In the genomic region with DNA sequence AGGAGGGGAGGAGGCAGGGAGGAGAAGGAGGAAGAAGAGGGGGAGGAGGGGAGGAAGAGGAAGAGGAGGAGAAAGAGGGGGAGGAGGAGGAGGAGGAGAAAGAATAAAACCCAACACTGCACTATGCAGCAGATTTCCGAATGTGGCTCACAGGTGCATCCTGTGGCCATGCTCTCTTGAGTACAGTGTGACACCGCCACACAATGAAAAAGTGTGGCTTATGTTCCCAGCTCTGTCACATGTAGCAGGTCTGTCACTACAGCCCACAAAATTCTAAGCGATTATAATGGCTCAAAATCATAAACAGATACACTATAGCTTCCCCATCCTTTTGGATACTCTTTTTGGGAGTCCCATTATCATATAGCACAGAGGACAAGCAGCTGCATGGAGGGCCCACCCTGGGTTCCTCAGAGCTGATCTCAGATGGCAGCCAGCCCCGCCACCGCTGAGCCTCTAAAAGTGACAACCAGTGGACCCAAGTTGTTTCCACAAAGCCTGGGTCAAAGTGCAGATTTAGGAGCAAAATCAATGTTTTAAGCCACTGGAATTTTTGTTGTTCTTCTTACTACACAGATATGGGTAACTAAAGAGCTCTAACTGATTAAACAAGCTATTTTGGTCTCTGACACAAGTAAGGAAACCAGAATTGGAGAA, we compare ENCODE assay signal across 15 mouse cellular contexts. TPM values are rescaled to one million over a fixed set of nuclear protein-coding genes. Genes with fewer than 3 reads are reported as not detected.
DNase-seq lines count a peak whose midpoint lies in the region; ATAC-seq lines count a peak whose summit lies in the region.
"Had no signal": no experiment of that assay in that cellular context is flagged by ENCODE, and none has a peak within 500 bp of the region (broad histone marks: within the 10 kb centered on the region; RNA-seq: fewer than 3 reads in every experiment).

No protein-coding gene starts in this region.

- H3K4me2 ChIP-seq in lung, embryonic 16.5 days (ENCODE audit: low read depth, low read length), result no peak overlapping the region
- H3K4me2 ChIP-seq: embryonic facial prominence, embryonic 12.5 days; midbrain, embryonic 13.5 days had no signal

- H3K9ac ChIP-seq in lung, embryonic 16.5 days (ENCODE audit: low read length), result no peak overlapping the region
- H3K9ac ChIP-seq: embryonic facial prominence, embryonic 12.5 days; midbrain, embryonic 13.5 days had no signal

- H3K36me3 ChIP-seq in lung, embryonic 16.5 days (ENCODE audit: control insufficient read depth, insufficient read depth, low read length), result 0 out of 2 replicates have a peak, but pooled peaks cover 3% of the 10 kb centered on the region
- H3K36me3 ChIP-seq: embryonic facial prominence, embryonic 12.5 days; midbrain, embryonic 13.5 days had no signal

- H3K27me3 ChIP-seq in lung, embryonic 16.5 days (ENCODE audit: control insufficient read depth, insufficient read depth, low read depth, low read length), result no peaks in the 10 kb centered on the region
- H3K27me3 ChIP-seq: embryonic facial prominence, embryonic 12.5 days; midbrain, embryonic 13.5 days had no signal

- no peak for DNase-seq in lung, adult 18-20 months
- peak; percentile 46 for DNase-seq in thymus, postnatal 25 days
- no peak for DNase-seq in cerebellum, adult 9-10 months
- DNase-seq: adrenal gland, postnatal 10 days; cerebellum, postnatal 14 days; gastrocnemius, postnatal 25 days; kidney, adult 2 months; lung, adult 2 months had no signal

- ATAC-seq in lung, embryonic 16.5 days (ENCODE audit: low read depth), result peak; percentile 47; the same call in 1 of the 2 replicates
- peak; percentile 75 for ATAC-seq in common myeloid progenitor, adult 5-6 weeks (replicated peaks; ENCODE audit: low read depth, poor library complexity, severe bottlenecking)
- ATAC-seq in megakaryocyte progenitor cell, adult 5-6 weeks (replicated peaks; ENCODE audit: poor library complexity), result peak; percentile 72
- no peak for ATAC-seq in inflammation-experienced regulatory T-cells, adult 6 months
- ATAC-seq: hindbrain, embryonic 16.5 days; midbrain, embryonic 13.5 days had no signal

- WGBS in lung, embryonic 16.5 days, result 75% methylated on average over 5 of the region's 5 CpGs

- H3K9me3 ChIP-seq in lung, embryonic 16.5 days (ENCODE audit: control insufficient read depth, low read length), result 0 out of 2 replicates have a peak, but pooled peaks cover 5% of the 10 kb centered on the region
- H3K9me3 ChIP-seq: midbrain, embryonic 13.5 days had no signal

- H3K4me1 ChIP-seq in lung, embryonic 16.5 days (replicated peaks; ENCODE audit: control insufficient read depth, insufficient read depth, low read length), result peaks cover 4% of the 10 kb centered on the region
- H3K4me1 ChIP-seq: embryonic facial prominence, embryonic 12.5 days had no signal

- no peak overlapping the region for H3K4me3 ChIP-seq in lung, embryonic 16.5 days (ENCODE audit: low read length)
- H3K4me3 ChIP-seq: embryonic facial prominence, embryonic 12.5 days; midbrain, embryonic 13.5 days had no signal

- H3K27ac ChIP-seq in lung, embryonic 16.5 days (ENCODE audit: low read length), result no peak overlapping the region
- H3K27ac ChIP-seq: embryonic facial prominence, embryonic 12.5 days; midbrain, embryonic 13.5 days had no signal

RNA-seq across cellular contexts. Expression of a gene that starts 19.9 kb away (rescaled TPM):
- polyA plus RNA-seq in lung, embryonic 16.5 days (2015; fragmentation: Nextera tagmentation; extraction: Ambion mirVana), result 22.4 and 24.1 TPM in 2 replicates
- 31.4 and 37.1 TPM in 2 replicates for total RNA-seq in common myeloid progenitor, adult 5-6 weeks (2017)
- total RNA-seq in megakaryocyte progenitor cell, adult 5-6 weeks (2015), result 22.6 and 24.6 TPM in 2 replicates
- total RNA-seq in megakaryocyte progenitor cell, adult 5-6 weeks (2017), result 33.9 TPM in 2 replicates
- polyA plus RNA-seq in inflammation-experienced regulatory T-cells, adult 6 months (2017; shearing (Covaris generic)), result 1 to 10 TPM; 5.7 to 9.7 (median 7.0) TPM
